Mouse (Mus musculus) heart, embryonic 15.5 days (tissue): Measurements from ENCODE around the gene Ilf2. TPM values are rescaled to one million over a fixed set of nuclear protein-coding genes. Genes with fewer than 3 reads are reported as not detected.
A peak's percentile ranks its signal among the peaks of the same experiment; 100 is the strongest.

ENCODE experiments used
- ATAC-seq: fragments of 200-750 bp; cut with Nextera tagmentation; replicated peaks from 2 replicates; pipeline ENCODE4 v1.8.0; 2017; ENCODE audit warnings: low read depth, moderate TSS enrichment; ENCODE audit not compliant: insufficient number of reproducible peaks, insufficient read depth, low FRiP score
- H3K27ac ChIP-seq: fragments of 300-500 bp; sonication (generic); 2 replicates; pipeline ENCODE4 v1.5.1; 2015; ENCODE audit warnings: mild to moderate bottlenecking, inconsistent platforms
- H3K27me3 ChIP-seq: fragments of 300-500 bp; sonication (generic); 2 replicates; pipeline ENCODE4 v1.6.1; 2015; ENCODE audit warnings: inconsistent platforms
- H3K36me3 ChIP-seq: fragments of 300-500 bp; sonication (generic); 2 replicates; pipeline ENCODE4 v1.6.1; 2015; ENCODE audit warnings: mild to moderate bottlenecking, inconsistent platforms
- H3K4me1 ChIP-seq: fragments of 300-500 bp; sonication (generic); replicated peaks from 2 replicates; pipeline ENCODE4 v1.6.1; 2015; ENCODE audit warnings: inconsistent platforms
- H3K4me2 ChIP-seq: fragments of 300-500 bp; sonication (generic); 2 replicates; pipeline ENCODE4 v1.6.1; 2015; ENCODE audit warnings: inconsistent platforms, mild to moderate bottlenecking, moderate library complexity
- H3K4me3 ChIP-seq: fragments of 300-500 bp; sonication (generic); 2 replicates; pipeline ENCODE4 v1.5.1; 2015; ENCODE audit warnings: mild to moderate bottlenecking, inconsistent platforms
- H3K9ac ChIP-seq: fragments of 300-500 bp; sonication (generic); 2 replicates; pipeline ENCODE4 v1.6.1; 2015; ENCODE audit warnings: mild to moderate bottlenecking, inconsistent platforms
- H3K9me3 ChIP-seq: fragments of 300-500 bp; sonication (generic); replicated peaks from 2 replicates; pipeline ENCODE4 v1.6.1; 2016; ENCODE audit warnings: inconsistent platforms
- WGBS: fragments of 180-500 bp; shearing (Covaris S2); methylation state at CpG from one replicate; pipeline ENCODE4 v1.1.7; 2015; ENCODE audit warnings: mixed read lengths; 5-methylcytosine and 5-hydroxymethylcytosine counted together
- polyA plus RNA-seq: library from polyadenylated mRNA; unstranded; fragments of >200 nt; fragmentation: Nextera tagmentation; extraction: Ambion mirVana; gene quantifications from 2 replicates; pipeline ENCODE4 v1.2.1, GENCODE M21; 2015

Gene Ilf2
- polyA plus RNA-seq, 1 experiment from 2014 or later = 97.3 TPM

- Histone ChIP-seq H3K36me3 (peaks cover 32% of the 10 kb centered on the region), H3K4me3 (no peak overlapping the region), H3K27ac (no peak overlapping the region), H3K4me2 (no peak overlapping the region), H3K27me3 (no peaks in the 10 kb centered on the region), H3K4me1 (peaks cover 6% of the 10 kb centered on the region), H3K9ac (no peak overlapping the region), H3K9me3 (no peaks in the 10 kb centered on the region)
- ATAC-seq = no peak
- 35% methylated on average over 2 of the region's 2 CpGs for WGBS
Measured at GRCm38 (mm10) chr3:90491350-90491749, 15.4 kb downstream of the Ilf2 start.

DNA sequence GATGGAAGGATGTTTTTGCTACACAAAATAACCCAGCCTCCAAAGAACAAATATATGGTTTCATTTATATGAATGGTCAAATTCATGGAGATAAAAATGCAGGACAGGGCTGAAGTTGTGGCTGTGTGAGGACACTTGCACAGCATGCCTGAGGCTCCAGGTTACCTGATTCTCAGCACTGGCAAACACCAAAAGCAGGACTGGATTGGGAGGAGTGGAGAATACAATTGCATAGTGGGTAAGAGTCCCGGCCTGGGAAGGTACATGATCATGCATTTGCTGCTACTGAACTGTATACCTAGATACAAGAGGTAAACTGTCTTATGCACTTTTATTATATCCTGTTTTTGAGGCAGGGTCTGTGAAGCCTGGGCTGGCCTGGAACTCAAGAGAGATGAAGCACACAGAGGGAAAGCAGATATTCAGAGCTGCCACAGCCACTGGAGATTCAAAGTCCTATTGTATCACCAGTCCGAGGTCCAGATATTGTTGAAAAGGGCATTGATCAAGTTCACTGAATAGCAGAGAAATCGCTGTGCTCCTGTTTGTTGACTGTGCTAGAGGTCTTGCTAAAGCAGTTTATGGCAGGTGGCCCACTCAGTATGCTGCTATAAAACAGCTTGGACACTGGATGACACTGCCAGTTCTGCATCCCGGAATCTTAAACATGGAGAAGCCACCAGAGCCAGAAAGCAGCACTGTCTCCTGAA, 18.1 kb downstream of the Ilf2 start:
- H3K36me3 ChIP-seq = peaks cover 34% of the 10 kb centered on the region
- no peak overlapping the region for H3K27ac ChIP-seq

DNA sequence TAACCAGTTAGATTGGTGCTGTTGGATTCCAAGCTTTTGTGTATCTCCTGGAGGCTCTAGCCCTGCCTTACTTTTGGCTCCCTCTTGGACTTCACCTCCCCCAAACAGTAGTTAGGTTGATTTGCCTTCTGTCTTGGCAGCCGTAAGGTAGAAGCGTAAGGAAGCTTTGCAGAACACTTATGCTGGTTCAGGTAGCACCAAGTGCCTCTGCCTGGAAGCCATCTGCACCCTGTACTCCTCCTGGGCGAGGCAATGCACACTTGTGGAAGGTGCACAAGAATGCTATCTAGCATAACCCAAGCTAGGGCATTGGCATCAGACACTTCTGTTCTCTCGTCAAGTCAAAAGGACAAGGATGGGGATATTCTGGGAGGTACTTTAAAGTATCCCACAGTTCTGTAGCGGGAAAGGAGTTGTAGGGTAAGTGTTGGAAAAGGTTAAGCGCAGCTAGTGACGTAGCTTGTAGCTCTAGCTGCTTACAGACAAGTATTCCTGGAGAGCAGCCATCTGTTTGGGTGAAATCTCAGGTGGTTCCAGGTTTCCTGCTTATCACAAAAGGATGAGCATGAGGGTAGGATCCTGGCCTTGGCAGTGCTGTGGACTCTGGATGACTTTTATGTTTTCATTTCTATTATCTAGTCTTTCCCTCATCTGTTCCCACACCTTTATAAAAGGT, 20.1 kb downstream of the Ilf2 start:
- ATAC-seq = no peak

More for the DNA sequence above, 18.1 kb downstream of the Ilf2 start:
- H3K4me3 ChIP-seq = no peak overlapping the region
- no peak overlapping the region for H3K9ac ChIP-seq
- H3K4me2 ChIP-seq = no peak overlapping the region
- ATAC-seq = no peak
- no peaks in the 10 kb centered on the region for H3K9me3 ChIP-seq
- WGBS = 67% methylated on average over 4 of the region's 4 CpGs
- H3K4me1 ChIP-seq = peaks cover 6% of the 10 kb centered on the region
- H3K27me3 ChIP-seq = no peaks in the 10 kb centered on the region

GRCm38 (mm10) chr3:90497597-90497996, 21.7 kb downstream of the Ilf2 start:
- H3K4me2 ChIP-seq = no peak overlapping the region
- H3K9me3 ChIP-seq = no peaks in the 10 kb centered on the region
- H3K27ac ChIP-seq = no peak overlapping the region
- no peak overlapping the region for H3K9ac ChIP-seq
- H3K4me3 ChIP-seq = no peak overlapping the region
- no peak for ATAC-seq
- no peaks in the 10 kb centered on the region for H3K4me1 ChIP-seq
- peaks cover 59% of the 10 kb centered on the region for H3K36me3 ChIP-seq
- H3K27me3 ChIP-seq = no peaks in the 10 kb centered on the region

More for the DNA sequence above, 20.1 kb downstream of the Ilf2 start:
- H3K27ac ChIP-seq = no peak overlapping the region
- no peak overlapping the region for H3K4me3 ChIP-seq
- peaks cover 43% of the 10 kb centered on the region for H3K36me3 ChIP-seq
- H3K9me3 ChIP-seq = no peaks in the 10 kb centered on the region
- no peak overlapping the region for H3K9ac ChIP-seq
- 86% methylated on average over 7 of the region's 7 CpGs for WGBS
- H3K4me1 ChIP-seq = no peaks in the 10 kb centered on the region
- no peaks in the 10 kb centered on the region for H3K27me3 ChIP-seq
- H3K4me2 ChIP-seq = no peak overlapping the region

GRCm38 (mm10) chr3:90503444-90503843, 27.5 kb downstream of the Ilf2 start:
- no peaks in the 10 kb centered on the region for H3K9me3 ChIP-seq
- WGBS = 83% methylated on average over 4 of the region's 4 CpGs
- peaks cover 16% of the 10 kb centered on the region for H3K4me1 ChIP-seq
- no peak overlapping the region for H3K4me3 ChIP-seq
- no peaks in the 10 kb centered on the region for H3K27me3 ChIP-seq
- no peak for ATAC-seq
- no peak overlapping the region for H3K9ac ChIP-seq
- H3K27ac ChIP-seq = no peak overlapping the region
- H3K4me2 ChIP-seq = no peak overlapping the region
- H3K36me3 ChIP-seq = peaks cover 86% of the 10 kb centered on the region

- H3K9ac ChIP-seq = no peak overlapping the region
- H3K27ac ChIP-seq = no peak overlapping the region
- H3K4me1 ChIP-seq = peaks cover 16% of the 10 kb centered on the region
- WGBS = 90% methylated on average over 5 of the region's 5 CpGs
- H3K4me2 ChIP-seq = no peak overlapping the region
- H3K36me3 ChIP-seq = peaks cover 71% of the 10 kb centered on the region
- H3K4me3 ChIP-seq = no peak overlapping the region
- H3K9me3 ChIP-seq = no peaks in the 10 kb centered on the region
- no peak for ATAC-seq
- no peaks in the 10 kb centered on the region for H3K27me3 ChIP-seq
Measured at GRCm38 (mm10) chr3:90505216-90505615, 29.3 kb downstream of the Ilf2 start.

- peaks cover 63% of the 10 kb centered on the region for H3K36me3 ChIP-seq
- H3K9ac ChIP-seq = no peak overlapping the region
- no peak overlapping the region for H3K4me3 ChIP-seq
- no peak overlapping the region for H3K27ac ChIP-seq
- ATAC-seq = no peak
- H3K4me1 ChIP-seq = peaks cover 16% of the 10 kb centered on the region
- H3K27me3 ChIP-seq = no peaks in the 10 kb centered on the region
- 59% methylated on average over 3 of the region's 3 CpGs for WGBS
- H3K4me2 ChIP-seq = no peak overlapping the region
- H3K9me3 ChIP-seq = no peaks in the 10 kb centered on the region
Measured at GRCm38 (mm10) chr3:90506362-90506761, 30.4 kb downstream of the Ilf2 start.

DNA sequence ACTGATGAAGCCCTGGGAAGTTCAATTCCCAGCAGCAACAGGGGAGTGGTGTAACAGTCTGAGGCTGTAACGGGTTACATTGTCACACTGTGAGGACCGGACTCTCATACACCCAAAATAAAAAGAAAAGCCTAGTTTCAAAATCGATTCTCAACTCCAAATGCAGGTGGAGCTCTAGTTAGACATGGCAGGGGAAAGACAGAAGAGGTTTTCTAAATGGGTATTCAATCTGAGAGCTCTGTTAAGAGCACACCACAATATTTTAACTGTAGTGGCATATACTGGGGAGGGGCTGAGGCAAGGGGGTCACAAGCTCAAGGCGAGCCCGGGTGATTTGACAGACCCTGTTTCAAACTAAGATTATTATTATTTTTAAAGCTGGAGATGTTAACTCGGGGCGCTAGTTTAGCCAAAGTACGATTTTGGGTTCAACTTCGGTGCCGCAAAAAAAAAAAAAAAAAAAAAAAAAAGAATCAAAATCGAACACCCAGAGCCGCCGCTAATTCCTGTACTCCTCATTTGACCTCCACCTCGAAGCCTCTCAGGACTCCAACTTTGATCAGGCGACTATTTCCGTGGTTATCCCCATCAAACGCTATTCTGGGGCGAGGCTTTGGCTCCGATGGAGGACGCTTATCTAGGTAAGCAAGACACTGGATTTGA, 32.5 kb downstream of the Ilf2 start:
- H3K27me3 ChIP-seq = no peaks in the 10 kb centered on the region
- H3K4me1 ChIP-seq = peaks cover 30% of the 10 kb centered on the region
- no peaks in the 10 kb centered on the region for H3K9me3 ChIP-seq
- H3K4me3 ChIP-seq = peak overlapping the region; percentile 84
- H3K36me3 ChIP-seq = peaks cover 43% of the 10 kb centered on the region
- 3% methylated on average over 20 of the region's 20 CpGs for WGBS
- H3K9ac ChIP-seq = peak overlapping the region; percentile 96
- H3K4me2 ChIP-seq = peak overlapping the region; percentile 66
- no peak for ATAC-seq
- peak overlapping the region; percentile 93 for H3K27ac ChIP-seq

- Histone ChIP-seq H3K36me3 (peaks cover 35% of the 10 kb centered on the region), H3K27ac (peak within 1 kb of the TSS; percentile 93), H3K4me2 (peak within 1 kb of the TSS; percentile 66), H3K4me3 (peak within 1 kb of the TSS; percentile 84), H3K27me3 (no peaks in the 10 kb centered on the region), H3K9ac (peak within 1 kb of the TSS; percentile 96), H3K4me1 (peaks cover 33% of the 10 kb centered on the region), H3K9me3 (no peaks in the 10 kb centered on the region)
- WGBS = under 1% methylated on average over 66 of the region's 66 CpGs
- peak; percentile 88 for ATAC-seq
Measured at GRCm38 (mm10) chr3:90508950-90509746, 33.2 kb downstream of the Ilf2 start, which contains the start of gene Chtop. Gene Chtop, minus strand, starts transcription at chr3:90509498.

- no peak for ATAC-seq
- Histone ChIP-seq H3K4me2 (peak overlapping the region; percentile 60), H3K36me3 (peaks cover 29% of the 10 kb centered on the region), H3K9ac (no peak overlapping the region), H3K9me3 (no peaks in the 10 kb centered on the region), H3K27me3 (no peaks in the 10 kb centered on the region), H3K4me1 (peaks cover 33% of the 10 kb centered on the region), H3K4me3 (peak overlapping the region; percentile 84), H3K27ac (peak overlapping the region; percentile 77)
- WGBS = 38% methylated on average over 2 of the region's 2 CpGs
Measured at GRCm38 (mm10) chr3:90509747-90510123, 33.8 kb downstream of the Ilf2 start.

DNA sequence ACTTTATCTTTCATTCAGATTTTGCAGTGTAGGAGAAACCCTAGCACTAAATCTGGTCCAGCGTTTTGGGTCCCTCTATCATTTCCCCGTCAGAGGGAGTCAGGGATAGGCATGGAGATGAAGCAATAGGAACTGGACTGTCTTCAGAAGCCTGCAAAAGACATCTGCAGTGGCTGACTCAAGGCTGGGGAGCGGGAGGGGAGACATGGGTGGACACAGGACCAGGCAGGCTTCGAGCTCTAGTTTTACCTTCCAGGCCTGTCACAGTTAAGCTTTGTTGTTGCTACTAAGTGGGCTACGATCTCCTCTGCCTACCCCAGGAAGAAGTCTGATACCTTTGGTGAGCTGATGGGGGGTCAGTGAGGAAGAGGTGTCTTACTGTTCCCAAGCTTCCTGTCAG, 36.4 kb downstream of the Ilf2 start:
- Histone ChIP-seq H3K9me3 (no peaks in the 10 kb centered on the region), H3K27ac (no peak overlapping the region), H3K4me1 (peaks cover 40% of the 10 kb centered on the region), H3K4me2 (no peak overlapping the region), H3K9ac (no peak overlapping the region), H3K4me3 (no peak overlapping the region), H3K27me3 (no peaks in the 10 kb centered on the region), H3K36me3 (peaks cover 4% of the 10 kb centered on the region)
- no peak for ATAC-seq
- WGBS = 74% methylated on average over 5 of the region's 5 CpGs
